Mouse (Mus musculus) brain, embryonic 14.5 days (tissue): ENCODE measurements at regions not wholly inside any gene's neighbourhood (a gene's known extent, or its start where the extent isn't known, plus 50 kb on each side); places are given as distances from the start of the nearest gene placed in this dataset.

Experiments used
- CTCF ChIP-seq: fragments of 200-500 bp; IDR thresholded peaks from 2 replicates; pipeline ENCODE4 v1.5.1; 2012; ENCODE audit warnings: inconsistent platforms, mild to moderate bottlenecking, moderate library complexity, borderline replicate concordance; ENCODE audit not compliant: insufficient read depth, insufficient read length; ENCODE audit errors: extremely low read depth
- POLR2A ChIP-seq: fragments of 200-500 bp; IDR thresholded peaks from 2 replicates; pipeline ENCODE4 v1.6.1; 2012; ENCODE audit warnings: mild to moderate bottlenecking, inconsistent platforms, borderline replicate concordance; ENCODE audit not compliant: poor library complexity, insufficient read depth, insufficient read length, severe bottlenecking; ENCODE audit errors: extremely low read depth

- TF ChIP-seq CTCF = no peak
- TF ChIP-seq POLR2A = no peak
Observed at GRCm38 (mm10) chr14:76618331-76619037, 61.8 kb upstream of the Serp2 start.
